Mouse (Mus musculus) hindbrain, embryonic 15.5 days (tissue): ENCODE results near the gene Ebf4. TPM values are rescaled to one million over a fixed set of nuclear protein-coding genes. Genes with fewer than 3 reads are reported as not detected.

Experiments used
- ATAC-seq: fragments of 200-750 bp; cut with Nextera tagmentation; 2 replicates; pipeline ENCODE4 v1.8.0; 2017; ENCODE audit warnings: low read depth, moderate number of reproducible peaks, moderate TSS enrichment; ENCODE audit not compliant: low FRiP score
- H3K27ac ChIP-seq: fragments of 300-500 bp; sonication (generic); replicated peaks from 2 replicates; pipeline ENCODE4 v1.5.1; 2015; ENCODE audit warnings: mild to moderate bottlenecking, inconsistent platforms
- H3K27me3 ChIP-seq: fragments of 300-500 bp; sonication (generic); 2 replicates; pipeline ENCODE4 v1.6.1; 2015; ENCODE audit warnings: control low read depth, inconsistent platforms
- H3K36me3 ChIP-seq: fragments of 300-500 bp; sonication (generic); 2 replicates; pipeline ENCODE4 v1.6.1; 2015; ENCODE audit warnings: control low read depth, inconsistent platforms
- H3K4me1 ChIP-seq: fragments of 300-500 bp; sonication (generic); replicated peaks from 2 replicates; pipeline ENCODE4 v1.6.1; 2015; ENCODE audit warnings: control low read depth, inconsistent platforms
- H3K4me2 ChIP-seq: fragments of 300-500 bp; sonication (generic); 2 replicates; pipeline ENCODE4 v1.6.1; 2015; ENCODE audit warnings: moderate library complexity, mild to moderate bottlenecking, inconsistent platforms
- H3K4me3 ChIP-seq: fragments of 300-500 bp; sonication (generic); 2 replicates; pipeline ENCODE4 v1.5.1; 2015; ENCODE audit warnings: mild to moderate bottlenecking, inconsistent platforms
- H3K9ac ChIP-seq: fragments of 300-500 bp; sonication (generic); 2 replicates; pipeline ENCODE4 v1.6.1; 2015; ENCODE audit warnings: inconsistent platforms
- H3K9me3 ChIP-seq: fragments of 300-500 bp; sonication (generic); 2 replicates; pipeline ENCODE4 v1.6.1; 2016; ENCODE audit warnings: control low read depth, inconsistent platforms
- WGBS: fragments of 180-500 bp; shearing (Covaris S2); methylation state at CpG from one replicate; pipeline ENCODE4 v1.1.7; 2015; 5-methylcytosine and 5-hydroxymethylcytosine counted together
- polyA plus RNA-seq: library from polyadenylated mRNA; unstranded; fragments of >200 nt; fragmentation: Nextera tagmentation; extraction: Ambion mirVana; gene quantifications from 2 replicates; pipeline ENCODE4 v1.2.1, GENCODE M21; 2015

Ebf4 gene
- polyA plus RNA-seq, 1 experiment from 2014 or later: 7.5 TPM

DNA sequence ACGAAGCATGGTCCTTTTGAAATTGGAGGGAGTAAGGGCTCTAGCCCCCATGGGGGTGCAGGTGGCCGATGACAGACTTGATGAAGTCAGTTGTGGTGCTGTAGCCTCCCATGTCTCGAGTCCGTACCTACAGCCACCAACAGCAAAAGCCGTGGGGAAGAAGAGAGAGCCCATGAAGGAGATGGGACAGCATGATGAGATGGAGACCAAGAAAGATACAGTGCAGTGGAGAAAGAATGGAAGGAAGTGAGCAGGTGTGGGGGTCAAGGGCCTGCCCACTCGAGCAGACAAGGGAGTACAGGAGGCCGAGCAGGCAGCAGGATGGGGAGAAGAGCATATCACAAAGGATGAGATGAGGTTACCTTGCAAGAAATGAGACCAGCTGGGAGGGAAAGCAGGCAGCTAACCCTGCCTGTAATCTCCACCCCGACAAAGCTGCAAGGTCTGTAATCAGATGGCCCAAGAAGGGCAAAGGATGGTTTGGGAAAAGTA lies 15.3 kb upstream of the Ebf4 start:
- no peak overlapping the region for H3K27ac ChIP-seq
- WGBS: 45% methylated on average over 8 of the region's 8 CpGs
- H3K4me3 ChIP-seq: no peak overlapping the region
- H3K27me3 ChIP-seq: no peaks in the 10 kb centered on the region
- no peak overlapping the region for H3K4me2 ChIP-seq
- H3K36me3 ChIP-seq: peaks cover 60% of the 10 kb centered on the region
- peaks cover 32% of the 10 kb centered on the region for H3K4me1 ChIP-seq
- ATAC-seq: no peak
- no peak overlapping the region for H3K9ac ChIP-seq
- H3K9me3 ChIP-seq: no peaks in the 10 kb centered on the region

DNA sequence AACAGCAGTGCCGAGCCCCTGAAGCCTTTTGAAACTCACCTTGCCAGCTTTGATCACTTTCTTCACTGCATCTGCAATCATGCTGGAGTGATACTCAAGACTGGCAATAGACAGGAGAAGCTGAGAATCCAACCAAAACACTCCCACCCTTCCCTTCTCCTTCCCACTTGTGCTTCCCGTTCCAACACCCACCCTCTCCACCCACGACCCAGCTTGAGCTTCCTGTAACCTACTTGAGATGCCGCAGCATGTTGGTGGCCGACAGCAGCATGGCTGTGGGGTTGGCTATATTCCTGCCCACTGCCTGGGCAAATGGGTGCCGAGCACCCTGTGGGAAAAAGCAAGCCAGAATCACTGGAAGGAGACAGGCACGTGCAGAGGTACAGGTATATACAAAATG lies 14.7 kb upstream of the Ebf4 start:
- 64% methylated on average over 7 of the region's 7 CpGs for WGBS
- ATAC-seq: no peak
- no peak overlapping the region for H3K9ac ChIP-seq
- no peaks in the 10 kb centered on the region for H3K27me3 ChIP-seq
- peaks cover 60% of the 10 kb centered on the region for H3K36me3 ChIP-seq
- no peak overlapping the region for H3K4me3 ChIP-seq
- no peak overlapping the region for H3K4me2 ChIP-seq
- H3K4me1 ChIP-seq: peaks cover 34% of the 10 kb centered on the region
- no peak overlapping the region for H3K27ac ChIP-seq
- no peaks in the 10 kb centered on the region for H3K9me3 ChIP-seq

DNA sequence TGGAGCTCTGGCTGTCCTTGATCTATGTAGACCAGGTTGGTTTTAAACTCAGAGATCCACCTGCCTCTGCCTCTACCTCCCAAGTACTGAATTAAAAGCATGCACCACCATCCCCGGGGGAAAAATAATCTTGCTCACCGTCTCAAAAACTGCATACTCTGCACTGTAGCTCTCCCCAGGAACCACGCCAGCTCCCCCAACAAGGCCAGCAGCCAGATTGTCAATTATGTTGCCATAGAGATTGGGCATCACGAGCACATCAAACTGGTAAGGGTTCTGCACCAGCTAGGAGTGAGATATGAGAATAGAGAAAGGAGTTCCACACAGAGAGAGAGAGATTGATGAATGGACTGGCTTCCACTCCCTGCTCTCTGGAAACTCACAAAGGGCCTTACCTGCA lies 14.2 kb upstream of the Ebf4 start:
- Histone ChIP-seq H3K4me3 (no peak overlapping the region), H3K27ac (no peak overlapping the region), H3K36me3 (peaks cover 56% of the 10 kb centered on the region), H3K27me3 (no peaks in the 10 kb centered on the region), H3K4me1 (peaks cover 28% of the 10 kb centered on the region), H3K9ac (no peak overlapping the region), H3K9me3 (no peaks in the 10 kb centered on the region), H3K4me2 (no peak overlapping the region)
- ATAC-seq: no peak
- WGBS: 62% methylated on average over 4 of the region's 4 CpGs

DNA sequence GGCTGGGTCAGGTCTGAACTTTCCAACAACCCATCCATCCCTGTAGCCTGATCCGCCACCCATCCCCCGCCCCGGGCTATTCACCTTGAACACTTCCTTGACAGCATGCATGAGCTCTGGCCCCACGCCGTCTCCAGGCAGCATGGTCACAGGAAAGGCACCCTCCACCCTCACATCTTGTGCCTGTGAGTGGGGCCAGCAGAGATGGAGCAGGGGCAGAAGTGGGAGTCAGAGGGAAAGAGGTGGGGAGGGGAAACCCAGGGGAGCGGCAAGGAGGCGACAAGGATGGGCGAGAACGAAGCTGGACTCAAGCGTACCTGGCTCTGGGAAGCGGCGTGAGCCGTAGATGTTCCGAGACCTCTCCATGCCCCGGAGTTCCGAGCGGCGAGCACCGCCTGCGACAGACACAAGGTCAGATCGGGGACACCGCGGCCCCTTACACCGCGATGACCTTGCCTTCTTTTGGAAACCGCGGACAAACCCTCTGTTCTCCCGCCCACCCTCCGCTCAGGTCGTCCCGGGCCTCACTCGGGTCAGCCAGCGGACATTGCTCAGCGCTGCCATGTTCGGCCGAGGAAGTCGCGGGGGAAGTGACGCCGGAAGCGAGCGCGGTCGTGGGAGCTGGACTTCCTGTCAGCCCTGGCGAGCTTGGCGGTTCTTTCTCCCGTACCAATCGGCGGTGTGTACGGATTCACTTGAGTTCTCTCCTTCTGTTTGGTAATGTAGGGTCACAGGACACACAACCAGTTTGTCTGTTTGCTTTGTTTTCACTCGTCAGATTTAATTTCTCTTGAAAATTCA lies 10.9 kb upstream of the Ebf4 start, which contains the start of gene Idh3b:
Idh3b (minus strand) TSS at position 694 of the 801 bp plus-strand sequence.
- Histone ChIP-seq H3K9me3 (no peaks in the 10 kb centered on the region), H3K4me3 (peak within 1 kb of the TSS; percentile 89), H3K36me3 (peaks cover 28% of the 10 kb centered on the region), H3K4me1 (peaks cover 15% of the 10 kb centered on the region), H3K27ac (peak within 1 kb of the TSS; percentile 69), H3K27me3 (no peaks in the 10 kb centered on the region), H3K4me2 (peak within 1 kb of the TSS; percentile 96), H3K9ac (peak within 1 kb of the TSS; percentile 83)
- peak; percentile 85 for ATAC-seq
- under 1% methylated on average over 51 of the region's 51 CpGs for whole genome bisulfite sequencing

DNA sequence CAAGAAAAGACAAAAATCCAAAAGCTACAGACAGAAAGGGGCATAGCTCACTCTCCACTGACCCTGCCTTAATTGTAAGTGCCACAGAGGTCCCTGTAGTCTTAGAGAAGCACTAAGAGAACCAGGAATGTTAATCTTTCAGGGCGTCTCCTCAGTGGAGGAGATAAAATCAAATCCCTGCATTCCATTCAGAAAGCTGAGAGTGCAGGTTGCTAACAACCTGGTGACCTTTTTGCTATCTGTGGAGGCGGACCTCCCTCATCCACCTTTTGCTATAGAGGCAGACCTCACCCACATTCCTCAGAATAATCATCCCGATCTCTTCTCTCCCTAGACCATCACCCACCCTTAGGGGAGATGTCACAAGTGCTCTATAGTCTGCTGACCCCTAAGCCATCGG lies 5.9 kb upstream of the Ebf4 start:
- Histone ChIP-seq H3K9ac (no peak overlapping the region), H3K27ac (no peak overlapping the region), H3K9me3 (no peaks in the 10 kb centered on the region), H3K27me3 (no peaks in the 10 kb centered on the region), H3K4me3 (no peak overlapping the region), H3K4me1 (peaks cover 18% of the 10 kb centered on the region), H3K4me2 (no peak overlapping the region), H3K36me3 (no peaks in the 10 kb centered on the region)
- WGBS: 75% methylated on average over 4 of the region's 4 CpGs
- ATAC-seq: no peak

DNA sequence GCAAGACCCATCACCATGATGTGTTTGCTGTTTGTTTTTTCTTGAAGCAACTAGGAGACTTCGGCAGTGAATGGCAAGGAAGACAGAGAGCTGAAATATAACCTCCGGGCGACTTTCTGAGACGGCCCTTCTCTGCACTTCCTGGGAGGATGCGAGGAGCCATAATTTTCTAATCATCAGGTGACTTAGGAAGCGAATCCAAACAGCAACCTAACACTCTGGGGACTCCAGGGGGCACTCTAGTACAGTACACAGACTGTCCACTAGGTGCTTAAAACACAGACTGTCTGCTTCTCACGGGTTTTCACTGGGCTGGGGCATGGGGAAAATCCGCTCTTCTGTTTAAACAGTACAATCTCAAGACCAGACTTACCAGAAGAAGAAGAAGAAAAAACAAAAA lies 3.5 kb upstream of the Ebf4 start:
- Histone ChIP-seq H3K4me2 (peak overlapping the region; percentile 17), H3K4me1 (peaks cover 28% of the 10 kb centered on the region), H3K27me3 (no peaks in the 10 kb centered on the region), H3K9me3 (no peaks in the 10 kb centered on the region), H3K27ac (no peak overlapping the region), H3K9ac (no peak overlapping the region), H3K4me3 (no peak overlapping the region), H3K36me3 (no peaks in the 10 kb centered on the region)
- WGBS: 16% methylated on average over 8 of the region's 8 CpGs
- peak; percentile 47; the same call in 1 of the 2 replicates for ATAC-seq

DNA sequence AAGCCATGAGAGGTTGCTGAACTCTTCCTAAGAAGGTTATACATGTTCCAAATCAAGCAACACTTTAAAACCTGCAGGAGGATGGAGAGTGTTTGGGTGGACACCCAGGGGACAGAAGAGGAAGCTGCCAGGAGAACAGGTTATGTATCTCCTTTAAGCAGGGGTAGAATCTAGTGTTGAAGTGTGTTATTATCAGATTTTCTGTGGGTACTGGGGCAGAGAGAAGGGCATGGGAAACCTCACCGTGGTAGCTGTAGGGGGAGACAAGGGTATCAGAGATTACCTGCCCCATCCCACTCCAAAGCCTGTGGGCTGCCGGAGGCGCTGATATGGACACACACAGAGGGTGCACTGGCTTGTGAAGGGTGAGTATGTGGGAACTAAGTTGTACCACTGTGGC lies 2.0 kb upstream of the Ebf4 start:
- H3K36me3 ChIP-seq: no peaks in the 10 kb centered on the region
- no peak for ATAC-seq
- H3K9ac ChIP-seq: no peak overlapping the region
- H3K4me3 ChIP-seq: no peak overlapping the region
- H3K4me2 ChIP-seq: no peak overlapping the region
- peaks cover 38% of the 10 kb centered on the region for H3K4me1 ChIP-seq
- H3K27ac ChIP-seq: no peak overlapping the region
- no peaks in the 10 kb centered on the region for H3K9me3 ChIP-seq
- 51% methylated on average over 3 of the region's 3 CpGs for WGBS
- no peaks in the 10 kb centered on the region for H3K27me3 ChIP-seq

DNA sequence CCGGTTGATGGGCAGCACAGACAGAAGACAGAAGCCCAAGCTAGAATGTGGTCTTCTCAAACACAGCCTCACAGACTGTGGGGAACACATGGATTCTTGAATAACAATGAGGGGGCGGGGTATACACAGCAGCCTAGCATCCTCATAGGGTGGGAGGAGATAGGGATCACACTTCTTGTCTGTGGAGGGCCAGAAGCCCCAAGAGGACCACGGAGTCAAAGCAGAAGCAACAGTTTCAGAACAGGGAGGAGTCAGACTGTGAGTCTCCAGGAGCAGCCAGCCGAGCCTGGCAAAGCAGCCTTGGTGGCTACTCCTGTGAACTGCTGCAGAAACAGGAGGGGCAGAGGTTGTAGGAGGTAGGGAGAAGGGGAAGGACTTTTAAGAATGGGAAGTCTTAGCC lies 1.5 kb upstream of the Ebf4 start:
- Histone ChIP-seq H3K9ac (no peak overlapping the region), H3K27ac (no peak overlapping the region), H3K27me3 (no peaks in the 10 kb centered on the region), H3K36me3 (no peaks in the 10 kb centered on the region), H3K9me3 (no peaks in the 10 kb centered on the region), H3K4me1 (peaks cover 38% of the 10 kb centered on the region), H3K4me3 (no peak overlapping the region), H3K4me2 (peak overlapping the region; percentile 83; the same call in 1 of the 2 replicates)
- ATAC-seq: no peak; the same call in 1 of the 2 replicates
- 6% methylated on average over 4 of the region's 4 CpGs for WGBS

DNA sequence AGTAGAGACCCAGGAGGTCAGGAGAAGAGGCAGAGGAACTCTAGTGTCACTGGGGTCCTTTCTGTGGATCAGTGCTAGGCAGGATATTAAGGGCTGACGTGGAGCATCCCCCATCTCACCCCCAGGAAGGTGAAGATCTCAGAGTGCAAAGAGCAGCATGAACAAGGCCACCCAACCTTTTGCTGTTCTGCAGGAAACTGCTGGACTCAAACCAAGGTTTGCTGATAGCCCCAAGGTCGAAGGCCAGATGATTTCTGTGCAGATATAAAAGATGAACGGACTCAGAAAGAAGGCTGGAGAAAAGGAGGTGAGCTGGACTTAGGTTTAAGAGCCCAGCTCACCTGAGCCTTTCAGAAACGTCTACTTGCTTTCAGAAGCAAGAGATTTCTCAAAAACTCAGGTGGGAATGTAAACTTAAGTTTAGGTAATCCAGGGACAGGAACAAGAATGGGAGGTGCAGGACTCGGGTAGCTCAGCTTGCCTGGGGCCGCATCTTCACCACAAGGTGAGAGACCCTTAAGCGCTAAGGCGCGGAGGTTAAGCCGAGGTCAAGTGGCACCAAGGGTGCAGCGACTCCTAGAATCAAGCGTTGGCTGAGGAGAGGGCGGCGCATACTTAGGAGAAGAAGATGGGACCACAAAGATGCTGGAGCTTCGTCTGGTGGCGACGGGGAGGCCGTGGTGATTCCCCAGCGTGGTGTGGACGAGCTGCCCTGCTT lies 592 bp upstream of the Ebf4 start:
- no peaks in the 10 kb centered on the region for H3K36me3 ChIP-seq
- H3K27ac ChIP-seq: peak overlapping the region; percentile 79
- no peaks in the 10 kb centered on the region for H3K9me3 ChIP-seq
- H3K4me1 ChIP-seq: peaks cover 38% of the 10 kb centered on the region
- H3K27me3 ChIP-seq: no peaks in the 10 kb centered on the region
- peak overlapping the region; percentile 66 for H3K4me3 ChIP-seq
- ATAC-seq: no peak
- H3K9ac ChIP-seq: peak overlapping the region; percentile 78
- peak overlapping the region; percentile 83 for H3K4me2 ChIP-seq
- WGBS: 11% methylated on average over 20 of the region's 20 CpGs

DNA sequence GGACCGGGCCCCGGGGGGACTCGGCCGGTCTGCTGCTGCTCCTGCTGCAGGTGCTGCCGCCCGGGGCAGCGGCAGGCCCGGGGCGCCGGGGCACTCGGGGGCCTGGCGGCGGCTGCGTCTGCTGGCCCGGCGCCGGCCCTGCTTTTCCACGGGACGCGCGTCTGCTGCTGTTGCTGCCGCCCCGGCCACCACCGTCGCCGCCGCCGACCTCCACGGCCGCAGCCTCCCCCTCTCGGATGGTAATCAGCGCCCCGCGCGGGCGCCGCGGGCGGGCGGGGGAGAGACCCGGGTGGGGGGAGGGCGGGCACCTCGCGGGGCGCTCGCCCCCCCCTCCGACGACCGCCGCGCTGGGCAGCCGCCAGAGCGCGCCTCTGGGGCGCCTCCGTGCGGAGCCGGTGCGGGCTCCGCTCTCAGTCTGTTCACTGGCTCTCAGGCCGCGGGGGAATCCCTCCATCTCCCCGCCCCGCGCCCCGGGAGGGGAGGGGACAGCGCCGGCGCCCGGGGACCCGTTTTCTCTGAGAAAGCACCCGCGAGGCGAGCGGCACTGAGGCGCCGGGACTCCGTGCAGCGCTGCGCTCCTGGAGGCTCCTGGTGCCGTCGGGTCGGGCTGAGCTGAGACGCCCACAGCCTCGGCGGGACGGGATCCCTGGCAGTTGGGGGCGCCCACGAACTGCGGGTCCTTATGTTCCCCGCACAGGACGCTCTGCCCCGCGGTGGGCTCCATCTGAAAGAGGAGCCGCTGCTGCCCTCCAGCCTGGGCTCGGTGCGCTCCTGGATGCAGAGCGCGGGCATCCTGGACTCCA lies 563 bp downstream of the Ebf4 start:
- H3K27me3 ChIP-seq: no peaks in the 10 kb centered on the region
- H3K9ac ChIP-seq: peak overlapping the region; percentile 78
- H3K36me3 ChIP-seq: no peaks in the 10 kb centered on the region
- H3K4me3 ChIP-seq: peak overlapping the region; percentile 66
- peak overlapping the region; percentile 83 for H3K4me2 ChIP-seq
- peak overlapping the region; percentile 79 for H3K27ac ChIP-seq
- peaks cover 38% of the 10 kb centered on the region for H3K4me1 ChIP-seq
- under 1% methylated on average over 55 of the region's 99 CpGs for WGBS
- ATAC-seq: peak; percentile 70
- no peaks in the 10 kb centered on the region for H3K9me3 ChIP-seq

DNA sequence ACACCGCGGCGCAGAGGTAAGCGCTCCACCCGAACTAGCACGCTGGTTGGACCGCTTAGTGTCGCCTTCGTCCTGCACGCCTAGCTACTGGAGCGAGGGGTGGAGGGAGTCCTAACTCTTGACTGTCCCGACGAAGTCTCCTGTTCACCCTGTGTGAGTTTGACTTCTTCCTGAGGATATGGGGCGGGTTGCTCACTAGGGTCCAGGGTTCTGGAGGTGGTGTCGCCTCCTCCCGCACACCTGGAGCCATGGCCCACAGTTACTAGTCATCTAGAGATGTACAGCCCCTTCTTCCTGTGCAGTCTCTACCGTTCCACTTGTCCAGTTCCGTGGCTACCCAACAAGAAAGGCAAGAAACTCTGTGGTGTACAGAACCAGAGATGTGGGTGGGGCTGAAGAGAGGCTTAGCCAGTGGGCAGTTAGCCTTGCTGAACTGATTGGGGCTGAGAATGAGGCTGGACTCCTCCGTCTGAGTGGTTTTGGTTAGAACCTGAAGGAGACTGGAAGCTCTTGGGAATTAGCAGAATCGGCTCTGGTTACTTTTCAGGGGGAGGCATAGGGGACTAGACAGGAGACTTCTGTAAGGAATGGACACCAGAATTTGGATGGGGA lies 1.3 kb downstream of the Ebf4 start:
- WGBS: 2% methylated on average over 20 of the region's 20 CpGs
- H3K27me3 ChIP-seq: no peaks in the 10 kb centered on the region
- peak overlapping the region; percentile 83 for H3K4me2 ChIP-seq
- H3K27ac ChIP-seq: no peak overlapping the region
- H3K36me3 ChIP-seq: no peaks in the 10 kb centered on the region
- peak; percentile 8; the same call in 1 of the 2 replicates for ATAC-seq
- H3K9me3 ChIP-seq: no peaks in the 10 kb centered on the region
- H3K4me1 ChIP-seq: peaks cover 38% of the 10 kb centered on the region
- peak overlapping the region; percentile 66 for H3K4me3 ChIP-seq
- peak overlapping the region; percentile 78 for H3K9ac ChIP-seq
